Comparison of ENCODE assay signal across 15 mouse cellular contexts in genomic region chr15:63060826-63061225, GRCm38 (mm10).
"Had no signal": no experiment of that assay in that cellular context is flagged by ENCODE, and none has a peak within 500 bp of the region (broad histone marks: within the 10 kb centered on the region; RNA-seq: fewer than 3 reads in every experiment).

No protein-coding gene starts in this region.

- H3K36me3 ChIP-seq: neural tube, embryonic 13.5 days; neural tube, embryonic 15.5 days; stomach, embryonic 15.5 days had no signal

- H3K27me3 ChIP-seq: neural tube, embryonic 13.5 days; neural tube, embryonic 15.5 days; stomach, embryonic 15.5 days had no signal

- DNase-seq: retina, postnatal 1 day; right cerebral cortex, adult 18-20 months; right cerebral cortex, postnatal 14 days; right cerebral cortex, postnatal 25 days; right cerebral cortex, postnatal 4 days; spleen, adult 18-20 months; thymus, adult 18-20 months; thymus, adult 2 months; thymus, postnatal 14 days; thymus, postnatal 25 days; thymus, postnatal 36 days; thymus, postnatal 4 days had no signal

- H3K4me2 ChIP-seq: neural tube, embryonic 13.5 days; neural tube, embryonic 15.5 days; stomach, embryonic 15.5 days had no signal

- H3K4me3 ChIP-seq: neural tube, embryonic 13.5 days; neural tube, embryonic 15.5 days; stomach, embryonic 15.5 days had no signal
